Mouse (Mus musculus): ENCODE results near the gene Plekha7. TPM values are rescaled to one million over a fixed set of nuclear protein-coding genes. Genes with fewer than 3 reads are reported as not detected.

Plekha7 gene
- polyA plus RNA-seq, 1 experiment from 2014 or later, result 18.7 TPM

- ATAC-seq, result peak; percentile 90
- H3K27me3 ChIP-seq (replicated peaks; ENCODE audit: control insufficient read depth, insufficient read depth, low read length), result no peaks in the 10 kb centered on the region
- H3K27ac ChIP-seq (ENCODE audit: low read length), result peak overlapping the region; percentile 88
- peak overlapping the region; percentile 19; the same call in 1 of the 2 replicates for H3K4me2 ChIP-seq (ENCODE audit: low read depth, low read length)
- H3K4me3 ChIP-seq (ENCODE audit: low read length), result no peak overlapping the region
- WGBS, result 41% methylated on average over 8 of the region's 8 CpGs
- H3K36me3 ChIP-seq (ENCODE audit: control insufficient read depth, insufficient read depth, low read length), result no peaks in the 10 kb centered on the region
- peaks cover 50% of the 10 kb centered on the region for H3K4me1 ChIP-seq (ENCODE audit: control insufficient read depth, insufficient read depth, low read length)
- H3K9ac ChIP-seq (ENCODE audit: low read depth, low read length), result no peak overlapping the region
- no peaks in the 10 kb centered on the region for H3K9me3 ChIP-seq (ENCODE audit: control insufficient read depth, low read length)
These were observed 85.7 kb downstream of the Plekha7 start for GRCm38 (mm10) chr7:116222288-116223009.

- peaks cover 45% of the 10 kb centered on the region for H3K4me1 ChIP-seq (ENCODE audit: control insufficient read depth, insufficient read depth, low read length)
These were observed 86.3 kb downstream of the Plekha7 start for GRCm38 (mm10) chr7:116221883-116222282.

GRCm38 (mm10) chr7:116220103-116220707 lies 88.0 kb downstream of the Plekha7 start:
- 69% methylated on average over 12 of the region's 12 CpGs for WGBS
- no peak for ATAC-seq
- H3K27ac ChIP-seq (ENCODE audit: low read length), result 0 out of 2 replicates have a peak overlapping the region, but pooled peaks have one; percentile 44

More at GRCm38 (mm10) chr7:116221883-116222282, 86.3 kb downstream of the Plekha7 start:
- ATAC-seq, result no peak
- Histone ChIP-seq H3K4me3 (ENCODE audit: low read length) (no peak overlapping the region), H3K36me3 (ENCODE audit: control insufficient read depth, insufficient read depth, low read length) (no peaks in the 10 kb centered on the region), H3K4me2 (ENCODE audit: low read depth, low read length) (no peak overlapping the region), H3K9ac (ENCODE audit: low read depth, low read length) (no peak overlapping the region), H3K27ac (ENCODE audit: low read length) (peak overlapping the region; percentile 88), H3K27me3 (replicated peaks; ENCODE audit: control insufficient read depth, insufficient read depth, low read length) (no peaks in the 10 kb centered on the region), H3K9me3 (ENCODE audit: control insufficient read depth, low read length) (no peaks in the 10 kb centered on the region)
- 24% methylated on average over 7 of the region's 7 CpGs for WGBS

GRCm38 (mm10) chr7:116217747-116218146 lies 90.4 kb downstream of the Plekha7 start:
- no peak overlapping the region for H3K9ac ChIP-seq (ENCODE audit: low read depth, low read length)
- H3K36me3 ChIP-seq (ENCODE audit: control insufficient read depth, insufficient read depth, low read length), result no peaks in the 10 kb centered on the region
- peaks cover 30% of the 10 kb centered on the region for H3K4me1 ChIP-seq (ENCODE audit: control insufficient read depth, insufficient read depth, low read length)
- H3K27ac ChIP-seq (ENCODE audit: low read length), result no peak overlapping the region
- WGBS, result 95% methylated on average over 7 of the region's 7 CpGs
- no peak overlapping the region for H3K4me2 ChIP-seq (ENCODE audit: low read depth, low read length)
- H3K27me3 ChIP-seq (replicated peaks; ENCODE audit: control insufficient read depth, insufficient read depth, low read length), result no peaks in the 10 kb centered on the region
- no peak overlapping the region for H3K4me3 ChIP-seq (ENCODE audit: low read length)
- no peak for ATAC-seq
- H3K9me3 ChIP-seq (ENCODE audit: control insufficient read depth, low read length), result no peaks in the 10 kb centered on the region

More at GRCm38 (mm10) chr7:116220103-116220707, 88.0 kb downstream of the Plekha7 start:
- H3K27me3 ChIP-seq (replicated peaks; ENCODE audit: control insufficient read depth, insufficient read depth, low read length), result no peaks in the 10 kb centered on the region
- H3K36me3 ChIP-seq (ENCODE audit: control insufficient read depth, insufficient read depth, low read length), result no peaks in the 10 kb centered on the region
- H3K9ac ChIP-seq (ENCODE audit: low read depth, low read length), result no peak overlapping the region
- no peak overlapping the region for H3K4me3 ChIP-seq (ENCODE audit: low read length)
- no peak overlapping the region for H3K4me2 ChIP-seq (ENCODE audit: low read depth, low read length)
- peaks cover 39% of the 10 kb centered on the region for H3K4me1 ChIP-seq (ENCODE audit: control insufficient read depth, insufficient read depth, low read length)
- H3K9me3 ChIP-seq (ENCODE audit: control insufficient read depth, low read length), result no peaks in the 10 kb centered on the region

- Histone ChIP-seq H3K4me2 (ENCODE audit: low read depth, low read length) (no peak overlapping the region), H3K9me3 (ENCODE audit: control insufficient read depth, low read length) (no peaks in the 10 kb centered on the region), H3K27me3 (replicated peaks; ENCODE audit: control insufficient read depth, insufficient read depth, low read length) (no peaks in the 10 kb centered on the region), H3K4me3 (ENCODE audit: low read length) (no peak overlapping the region), H3K36me3 (ENCODE audit: control insufficient read depth, insufficient read depth, low read length) (no peaks in the 10 kb centered on the region), H3K4me1 (ENCODE audit: control insufficient read depth, insufficient read depth, low read length) (0 out of 2 replicates have a peak, but pooled peaks cover 8% of the 10 kb centered on the region), H3K9ac (ENCODE audit: low read depth, low read length) (no peak overlapping the region), H3K27ac (ENCODE audit: low read length) (no peak overlapping the region)
- ATAC-seq, result no peak
- WGBS, result 31% methylated on average over 9 of the region's 9 CpGs
These were observed 96.3 kb downstream of the Plekha7 start for GRCm38 (mm10) chr7:116211904-116212303.

- H3K36me3 ChIP-seq (ENCODE audit: control insufficient read depth, insufficient read depth, low read length), result no peaks in the 10 kb centered on the region
- no peak overlapping the region for H3K9ac ChIP-seq (ENCODE audit: low read depth, low read length)
- 0 out of 2 replicates have a peak, but pooled peaks cover 8% of the 10 kb centered on the region for H3K4me1 ChIP-seq (ENCODE audit: control insufficient read depth, insufficient read depth, low read length)
- WGBS, result 47% methylated on average over 10 of the region's 10 CpGs
- no peak overlapping the region for H3K4me3 ChIP-seq (ENCODE audit: low read length)
- H3K27ac ChIP-seq (ENCODE audit: low read length), result no peak overlapping the region
- no peak for ATAC-seq
- H3K27me3 ChIP-seq (replicated peaks; ENCODE audit: control insufficient read depth, insufficient read depth, low read length), result no peaks in the 10 kb centered on the region
- no peak overlapping the region for H3K4me2 ChIP-seq (ENCODE audit: low read depth, low read length)
- H3K9me3 ChIP-seq (ENCODE audit: control insufficient read depth, low read length), result no peaks in the 10 kb centered on the region
These were observed 98.1 kb downstream of the Plekha7 start for GRCm38 (mm10) chr7:116209926-116210631.

GRCm38 (mm10) chr7:116208880-116209279 lies 99.3 kb downstream of the Plekha7 start:
- ATAC-seq, result no peak
- WGBS, result 60% methylated on average over 8 of the region's 8 CpGs
- H3K4me2 ChIP-seq (ENCODE audit: low read depth, low read length), result no peak overlapping the region
- H3K36me3 ChIP-seq (ENCODE audit: control insufficient read depth, insufficient read depth, low read length), result no peaks in the 10 kb centered on the region
- no peak overlapping the region for H3K27ac ChIP-seq (ENCODE audit: low read length)
- H3K9ac ChIP-seq (ENCODE audit: low read depth, low read length), result no peak overlapping the region
- H3K9me3 ChIP-seq (ENCODE audit: control insufficient read depth, low read length), result no peaks in the 10 kb centered on the region
- no peak overlapping the region for H3K4me3 ChIP-seq (ENCODE audit: low read length)
- peaks cover 7% of the 10 kb centered on the region; the same call in 1 of the 2 replicates for H3K4me1 ChIP-seq (ENCODE audit: control insufficient read depth, insufficient read depth, low read length)
- H3K27me3 ChIP-seq (replicated peaks; ENCODE audit: control insufficient read depth, insufficient read depth, low read length), result no peaks in the 10 kb centered on the region

GRCm38 (mm10) chr7:116206806-116207571 lies 101.2 kb downstream of the Plekha7 start:
- H3K9ac ChIP-seq (ENCODE audit: low read depth, low read length), result no peak overlapping the region
- H3K4me2 ChIP-seq (ENCODE audit: low read depth, low read length), result no peak overlapping the region
- H3K4me3 ChIP-seq (ENCODE audit: low read length), result no peak overlapping the region
- no peaks in the 10 kb centered on the region for H3K36me3 ChIP-seq (ENCODE audit: control insufficient read depth, insufficient read depth, low read length)
- no peak overlapping the region for H3K27ac ChIP-seq (ENCODE audit: low read length)
- 0 out of 2 replicates have a peak, but pooled peaks have one; percentile 14 for ATAC-seq
- 52% methylated on average over 7 of the region's 7 CpGs for WGBS
- H3K4me1 ChIP-seq (ENCODE audit: control insufficient read depth, insufficient read depth, low read length), result peaks cover 15% of the 10 kb centered on the region
- no peaks in the 10 kb centered on the region for H3K27me3 ChIP-seq (replicated peaks; ENCODE audit: control insufficient read depth, insufficient read depth, low read length)
- no peaks in the 10 kb centered on the region for H3K9me3 ChIP-seq (ENCODE audit: control insufficient read depth, low read length)
